Mouse (Mus musculus) bone marrow, adult 2 months (tissue): Measurements from ENCODE around the gene Cdk8.

Experiments used
- CTCF ChIP-seq: fragments of 200-500 bp; IDR thresholded peaks from 2 replicates; pipeline ENCODE4 v1.5.1; 2011; ENCODE audit warnings: low read length, control low read depth; ENCODE audit not compliant: control insufficient read depth, insufficient read depth
- POLR2A ChIP-seq: fragments of 200-500 bp; IDR thresholded peaks from 2 replicates; pipeline ENCODE4 v1.6.1; 2011; ENCODE audit warnings: low read depth, mild to moderate bottlenecking, control low read depth, low read length, borderline replicate concordance; ENCODE audit not compliant: control insufficient read depth

DNA sequence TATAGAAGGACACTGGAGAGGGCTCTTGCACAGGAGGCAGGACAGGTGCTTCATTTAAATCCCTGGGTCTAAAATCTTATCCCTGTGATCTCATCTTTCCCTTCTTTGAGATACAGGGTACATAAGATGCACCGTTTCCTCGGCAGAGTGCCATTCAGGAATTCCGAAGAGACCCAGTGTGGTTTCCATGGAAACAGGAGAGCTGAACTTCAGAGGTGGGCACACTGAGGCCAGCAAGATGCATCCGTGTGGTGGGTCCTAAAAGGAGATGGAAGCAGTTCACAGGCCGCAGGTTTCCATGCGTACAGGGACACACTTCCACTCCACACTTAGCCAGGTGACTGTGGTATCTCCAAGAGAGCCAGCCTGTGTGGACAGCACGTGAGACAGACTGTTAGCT, 101.5 kb downstream of the Cdk8 start:
- TF ChIP-seq CTCF (no peak), POLR2A (no peak)
